Mouse (Mus musculus) brown adipose tissue, adult 24 weeks (tissue): ENCODE measurements around the gene Pea15a. TPM values are rescaled to one million over a fixed set of nuclear protein-coding genes. Genes with fewer than 3 reads are reported as not detected.

Experiments
- H3K27ac ChIP-seq: fragments of 200-500 bp; replicated peaks from 2 replicates; pipeline ENCODE4 v1.5.1; 2012; ENCODE audit warnings: low read depth, mild to moderate bottlenecking, low read length
- H3K4me1 ChIP-seq: fragments of 200-500 bp; 2 replicates; pipeline ENCODE4 v1.6.1; 2012; ENCODE audit warnings: low read length, mixed read lengths; ENCODE audit not compliant: control insufficient read depth, insufficient read depth, insufficient read length
- H3K4me3 ChIP-seq: fragments of 200-500 bp; 2 replicates; pipeline ENCODE4 v1.5.1; 2012; ENCODE audit warnings: low read depth, mild to moderate bottlenecking, low read length, moderate library complexity; ENCODE audit not compliant: insufficient read depth
- polyA plus RNA-seq: library from polyadenylated mRNA; stranded (reverse); fragments of >200 nt; gene quantifications from 2 replicates; pipeline ENCODE4 v1.2.4, GENCODE M21; 2012; ENCODE audit not compliant: missing spikeins, insufficient read depth, insufficient read length

The Pea15a gene
- polyA plus RNA-seq, 1 experiment = 43.8 TPM

DNA sequence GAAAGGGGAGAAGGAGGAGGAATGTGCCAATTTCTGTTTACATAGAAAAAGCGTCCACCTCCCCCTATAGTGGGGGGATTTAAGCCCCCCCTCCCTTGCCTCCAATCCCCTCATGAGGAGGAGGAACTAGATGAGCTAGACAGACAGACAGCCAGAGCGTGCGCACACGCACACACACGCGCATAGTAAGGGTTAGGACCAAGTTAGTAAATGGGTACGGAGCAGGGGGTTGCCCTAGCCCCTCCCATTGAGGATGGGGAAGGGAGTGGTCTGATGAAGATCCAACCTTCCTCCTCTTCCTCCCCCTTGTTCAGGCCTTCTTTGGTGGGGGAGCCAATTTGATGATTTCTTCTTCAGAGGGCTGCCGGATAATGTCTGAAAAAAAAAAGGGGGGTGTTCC lies 8.3 kb downstream of the Pea15a start:
- Histone ChIP-seq H3K27ac (no peak overlapping the region), H3K4me3 (no peak overlapping the region), H3K4me1 (peaks cover 8% of the 10 kb centered on the region)

DNA sequence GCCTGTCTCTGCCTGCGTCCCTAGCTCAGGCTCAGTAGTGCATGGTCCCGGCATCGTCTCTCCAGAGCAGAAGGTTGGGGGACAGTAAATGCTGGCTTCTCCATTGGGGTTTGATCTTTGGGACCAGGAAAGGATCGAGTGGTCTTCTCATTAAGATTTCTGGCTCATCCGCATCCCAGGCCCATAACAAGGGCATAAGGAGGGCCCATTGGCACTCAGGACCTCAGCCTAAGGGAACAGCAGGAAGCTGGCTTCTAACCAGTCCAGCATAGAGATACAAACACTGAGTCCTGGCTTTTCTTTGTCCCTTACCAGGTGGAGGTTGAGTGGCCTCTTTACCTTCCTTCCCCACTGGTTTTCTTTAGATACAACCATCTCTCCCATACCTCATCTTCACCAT lies 8.8 kb downstream of the Pea15a start:
- Histone ChIP-seq H3K27ac (no peak overlapping the region), H3K4me1 (peaks cover 5% of the 10 kb centered on the region), H3K4me3 (no peak overlapping the region)

DNA sequence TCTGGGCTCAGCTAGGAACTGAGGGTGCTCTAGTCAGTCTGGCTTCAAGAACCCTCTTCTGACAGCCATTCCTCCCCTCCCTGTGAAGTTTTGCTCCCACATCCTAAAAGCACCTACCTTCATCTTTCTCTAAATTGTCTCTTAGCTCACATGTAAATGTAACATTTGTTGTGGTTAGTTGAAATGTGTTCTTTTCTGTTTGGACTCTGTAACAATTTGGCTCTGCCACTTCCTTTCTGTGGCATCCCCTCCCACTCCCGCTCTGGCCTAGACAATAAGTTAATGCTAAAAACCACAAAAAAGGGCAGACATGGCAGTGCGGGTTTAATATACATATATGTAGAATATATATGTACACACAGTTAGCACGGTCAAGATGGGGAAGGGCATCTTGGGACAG lies 9.5 kb downstream of the Pea15a start:
- peaks cover under 1% of the 10 kb centered on the region; the same call in 1 of the 2 replicates for H3K4me1 ChIP-seq
- H3K27ac ChIP-seq = no peak overlapping the region
- H3K4me3 ChIP-seq = no peak overlapping the region

DNA sequence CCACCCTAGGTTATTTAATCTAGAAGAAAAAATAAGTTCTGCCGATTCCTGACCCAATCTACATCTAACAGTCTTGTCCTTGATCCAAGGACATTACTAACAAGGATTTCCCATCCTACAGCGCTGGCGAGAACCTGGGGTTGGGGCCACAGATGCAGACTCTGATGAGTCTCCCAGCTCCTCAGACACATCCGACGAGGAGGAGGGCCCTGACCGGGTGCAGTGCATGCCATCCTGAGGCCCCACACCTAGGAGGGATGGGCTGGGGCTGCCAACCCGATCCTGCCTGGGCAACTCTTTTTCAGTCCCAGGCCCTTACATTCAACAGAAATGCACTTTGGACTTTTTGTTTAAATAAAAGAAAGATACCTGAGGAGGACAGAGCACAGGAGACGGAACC lies 12.2 kb downstream of the Pea15a start:
- Histone ChIP-seq H3K27ac (no peak overlapping the region), H3K4me1 (no peaks in the 10 kb centered on the region), H3K4me3 (no peak overlapping the region)

DNA sequence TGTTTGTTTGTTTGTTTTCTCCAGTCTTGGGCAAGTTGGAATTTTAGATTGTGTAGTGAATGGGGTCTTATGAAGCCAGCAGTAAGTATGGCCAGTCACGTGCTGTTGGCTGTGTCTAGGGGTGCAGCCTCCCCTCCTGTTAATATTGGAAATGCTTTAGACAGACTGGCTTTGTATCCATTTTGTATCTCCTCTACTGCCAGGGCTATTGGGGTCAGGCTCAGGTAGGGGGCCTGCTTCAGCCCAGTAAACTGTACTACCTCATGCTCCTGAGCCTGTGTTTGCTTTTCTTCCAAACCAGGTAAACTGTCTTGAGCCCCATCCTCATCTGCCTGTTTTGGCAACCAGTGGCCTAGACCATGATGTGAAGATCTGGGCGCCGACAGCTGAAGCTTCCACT lies 14.4 kb downstream of the Pea15a start:
- H3K4me1 ChIP-seq = no peaks in the 10 kb centered on the region
- no peak overlapping the region for H3K4me3 ChIP-seq
- H3K27ac ChIP-seq = no peak overlapping the region

DNA sequence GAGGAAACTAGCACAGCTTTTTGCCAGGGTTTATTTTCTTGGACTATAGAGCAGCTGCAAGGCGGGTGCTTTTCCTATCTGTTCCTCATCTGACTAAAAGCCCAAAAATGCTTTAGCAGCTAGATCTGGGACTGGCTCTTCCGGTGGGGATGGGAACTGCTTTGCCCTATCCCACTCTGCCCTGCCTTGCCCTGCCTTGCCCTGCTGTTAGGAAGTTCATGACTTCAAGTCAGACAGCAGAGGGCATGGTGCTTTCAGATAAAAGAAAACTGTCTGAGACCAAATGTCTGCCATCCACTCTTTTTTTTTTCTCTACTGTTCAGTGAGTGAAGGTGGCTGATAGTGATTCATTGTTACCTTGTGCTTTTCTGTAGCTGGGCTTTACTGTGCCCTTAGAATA lies 15.0 kb downstream of the Pea15a start:
- H3K27ac ChIP-seq = no peak overlapping the region
- no peak overlapping the region for H3K4me3 ChIP-seq

DNA sequence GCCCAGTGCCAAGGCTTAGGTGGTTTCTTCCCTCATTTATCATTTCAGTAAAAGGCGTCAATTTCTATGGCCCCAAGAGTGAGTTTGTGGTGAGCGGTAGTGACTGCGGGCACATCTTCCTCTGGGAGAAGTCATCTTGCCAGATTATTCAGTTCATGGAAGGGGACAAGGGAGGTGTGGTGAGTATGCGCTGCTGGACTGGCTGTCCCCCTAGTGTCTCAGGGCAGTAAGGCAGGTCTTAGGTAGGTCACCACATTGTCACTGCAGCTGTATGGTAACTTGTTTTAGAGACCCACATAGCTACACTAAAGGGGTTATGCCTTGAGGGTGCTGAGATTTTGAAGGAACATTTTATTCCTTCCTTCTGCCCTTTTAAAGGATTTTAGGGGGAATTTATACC lies 17.7 kb downstream of the Pea15a start:
- H3K4me3 ChIP-seq = no peak overlapping the region
- H3K27ac ChIP-seq = no peak overlapping the region

More for the DNA sequence above, 15.0 kb downstream of the Pea15a start:
- H3K4me1 ChIP-seq = no peaks in the 10 kb centered on the region

DNA sequence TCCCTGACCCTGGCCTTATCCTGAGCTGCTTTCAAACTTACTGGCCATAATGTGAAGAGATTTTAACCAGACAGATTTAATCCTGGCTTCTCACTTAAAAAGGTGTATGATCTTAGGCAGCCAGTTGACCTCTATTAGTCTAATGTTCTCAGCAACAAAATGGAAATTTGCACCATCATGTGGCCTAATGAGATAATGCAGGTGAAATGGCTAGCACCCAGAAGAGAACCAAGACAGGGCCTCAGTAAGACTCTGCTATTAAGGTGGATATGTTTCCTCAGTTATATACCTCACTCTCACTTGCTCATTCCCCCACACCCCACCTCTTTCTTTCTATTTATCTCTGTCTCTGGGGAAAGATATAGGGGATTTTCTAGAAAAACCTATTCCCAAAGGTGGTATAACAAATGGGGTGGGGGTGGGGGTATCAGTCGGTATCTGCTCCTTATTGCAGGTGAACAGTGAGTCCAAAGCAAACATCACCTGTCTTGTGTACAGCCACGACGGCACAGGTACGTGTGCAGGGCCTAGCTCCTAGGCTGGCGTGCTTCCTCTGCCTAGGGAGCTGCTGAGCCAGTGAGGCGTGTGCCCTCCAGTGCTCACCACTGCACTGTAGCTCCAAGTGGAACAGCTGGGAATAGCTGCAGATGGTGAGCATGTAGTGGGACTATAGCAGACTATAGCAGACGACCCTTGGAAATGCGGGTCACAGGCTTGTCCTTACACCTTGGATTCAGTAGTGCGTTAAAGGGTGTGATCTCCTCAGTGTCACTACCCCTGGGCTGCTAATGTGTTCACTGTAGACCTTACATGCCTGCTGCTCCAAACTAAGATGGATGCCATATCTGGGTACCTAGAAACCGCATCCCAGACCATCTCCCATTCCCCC lies 20.0 kb downstream of the Pea15a start:
- Histone ChIP-seq H3K27ac (no peak overlapping the region), H3K4me3 (no peak overlapping the region), H3K4me1 (no peaks in the 10 kb centered on the region)

More for the DNA sequence above, 17.7 kb downstream of the Pea15a start:
- no peaks in the 10 kb centered on the region for H3K4me1 ChIP-seq

DNA sequence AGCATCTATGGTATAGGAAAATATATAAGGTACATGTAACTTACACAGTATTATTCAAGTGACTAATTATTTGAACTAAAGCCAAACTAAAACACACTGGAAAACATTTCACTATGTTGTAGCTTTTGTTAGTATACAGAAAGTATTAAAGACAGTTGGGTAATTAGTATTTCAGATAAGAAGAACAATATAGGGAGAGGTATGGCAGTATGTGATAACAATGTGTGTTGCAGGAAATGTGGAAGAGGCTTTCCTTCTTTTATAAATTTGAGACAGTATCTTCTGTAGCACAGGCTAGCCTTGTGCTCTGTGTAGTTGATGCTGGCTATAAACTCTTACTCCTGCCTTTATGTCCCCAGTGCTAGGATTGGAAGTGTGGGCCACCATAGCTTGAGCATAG lies 22.7 kb downstream of the Pea15a start:
- H3K27ac ChIP-seq = no peak overlapping the region
- no peak overlapping the region for H3K4me3 ChIP-seq
- H3K4me1 ChIP-seq = no peaks in the 10 kb centered on the region

DNA sequence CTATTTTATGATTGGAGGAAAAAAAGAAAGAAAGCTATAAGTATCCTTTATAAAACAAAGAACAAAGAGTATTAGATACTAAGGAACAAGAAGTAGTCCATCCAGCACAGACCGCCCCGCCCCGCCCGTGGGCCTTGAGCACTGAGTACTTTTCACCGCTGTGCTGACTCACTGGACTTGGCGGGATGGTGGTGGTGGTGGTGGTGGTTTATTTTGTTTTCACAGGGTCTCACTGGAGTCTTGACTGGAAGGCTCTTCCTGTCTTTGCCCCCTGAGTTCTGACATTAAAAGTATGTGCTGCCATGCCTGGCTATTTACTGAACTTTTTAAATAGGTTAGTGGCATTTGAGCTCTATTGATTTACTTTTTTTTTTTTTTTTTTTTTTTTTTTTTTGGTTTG lies 23.5 kb downstream of the Pea15a start:
- Histone ChIP-seq H3K4me3 (no peak overlapping the region), H3K27ac (no peak overlapping the region), H3K4me1 (no peaks in the 10 kb centered on the region)

DNA sequence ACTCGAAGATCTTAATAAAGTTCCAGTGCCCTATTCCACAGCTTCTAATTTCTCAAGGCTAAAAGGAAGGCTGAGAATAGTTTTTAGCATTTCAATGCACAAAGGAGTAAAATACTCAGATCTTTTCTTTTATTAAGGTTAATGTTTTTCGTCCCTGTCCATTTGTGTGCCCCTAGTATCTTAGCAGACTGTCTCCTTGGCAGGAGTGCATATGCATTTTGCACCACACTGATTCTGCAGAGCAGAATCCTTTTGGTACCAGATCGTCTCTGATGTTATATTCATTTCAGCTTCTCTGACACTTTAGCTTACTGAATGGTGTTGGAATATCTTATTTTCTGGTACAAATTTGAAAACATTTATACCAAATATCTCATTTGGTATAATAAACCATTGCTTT lies 24.8 kb downstream of the Pea15a start:
- no peak overlapping the region for H3K27ac ChIP-seq
- no peak overlapping the region for H3K4me3 ChIP-seq
- no peaks in the 10 kb centered on the region for H3K4me1 ChIP-seq

DNA sequence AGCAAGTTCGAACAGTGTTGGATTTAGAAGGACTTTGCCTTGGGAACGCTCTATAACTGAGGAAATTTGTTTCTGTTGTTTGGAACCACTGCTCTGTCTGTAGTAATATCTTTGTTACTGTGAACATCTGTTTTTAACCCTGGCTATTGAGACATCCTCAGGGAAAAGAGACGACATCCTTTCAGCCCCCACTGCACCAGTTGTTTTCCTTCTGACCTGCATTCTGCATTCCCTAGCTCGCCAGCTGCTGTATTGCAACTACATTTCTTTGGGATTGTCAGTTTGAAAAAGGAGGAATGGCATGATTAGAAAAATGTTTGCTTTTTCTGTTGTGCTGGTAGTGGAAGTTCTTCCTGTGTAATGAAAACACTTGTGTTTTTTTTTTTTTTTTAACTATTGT lies 25.7 kb downstream of the Pea15a start:
- H3K4me3 ChIP-seq = no peak overlapping the region
- H3K4me1 ChIP-seq = no peaks in the 10 kb centered on the region
- no peak overlapping the region for H3K27ac ChIP-seq

DNA sequence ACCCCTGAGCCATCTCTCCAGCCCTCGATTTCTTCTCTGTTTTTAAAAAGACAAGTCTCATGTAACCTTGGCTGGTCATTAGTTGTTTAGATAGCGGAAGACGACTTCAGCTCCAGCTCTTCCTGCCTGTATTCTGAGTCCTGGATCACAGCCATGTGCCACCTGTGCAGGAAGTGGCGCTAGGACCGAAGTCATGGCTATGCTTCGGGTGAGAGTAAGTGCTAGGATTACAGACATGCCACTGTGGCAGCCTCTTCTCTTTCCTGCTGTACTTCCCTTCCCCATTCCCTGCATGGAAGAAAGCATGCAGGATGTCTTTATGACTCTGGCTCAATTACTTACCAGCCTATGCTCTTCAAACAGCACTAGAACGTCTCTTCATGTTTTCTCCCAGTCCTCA lies 27.5 kb downstream of the Pea15a start:
- no peak overlapping the region for H3K4me3 ChIP-seq
- no peaks in the 10 kb centered on the region for H3K4me1 ChIP-seq
- no peak overlapping the region for H3K27ac ChIP-seq

DNA sequence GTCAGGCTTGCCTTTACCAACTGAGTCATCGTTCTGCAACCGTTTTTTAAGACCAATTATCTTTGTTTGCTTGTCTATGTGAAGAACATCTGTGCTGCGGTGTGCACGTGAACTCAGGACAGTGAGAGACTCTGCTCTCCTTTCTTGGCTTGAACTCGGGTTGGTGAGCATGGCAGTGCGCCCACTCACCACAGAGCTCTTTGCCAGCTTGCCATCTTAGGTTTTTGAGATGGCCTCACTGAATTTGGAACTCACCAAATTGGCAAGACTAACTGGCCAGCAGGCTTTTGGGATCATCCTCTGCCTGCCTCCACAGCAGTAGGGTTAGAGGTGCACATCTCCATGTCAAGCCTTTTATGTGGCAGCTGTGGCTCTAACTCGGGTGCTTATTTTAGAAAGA lies 28.8 kb downstream of the Pea15a start:
- Histone ChIP-seq H3K27ac (no peak overlapping the region), H3K4me1 (no peaks in the 10 kb centered on the region), H3K4me3 (no peak overlapping the region)

DNA sequence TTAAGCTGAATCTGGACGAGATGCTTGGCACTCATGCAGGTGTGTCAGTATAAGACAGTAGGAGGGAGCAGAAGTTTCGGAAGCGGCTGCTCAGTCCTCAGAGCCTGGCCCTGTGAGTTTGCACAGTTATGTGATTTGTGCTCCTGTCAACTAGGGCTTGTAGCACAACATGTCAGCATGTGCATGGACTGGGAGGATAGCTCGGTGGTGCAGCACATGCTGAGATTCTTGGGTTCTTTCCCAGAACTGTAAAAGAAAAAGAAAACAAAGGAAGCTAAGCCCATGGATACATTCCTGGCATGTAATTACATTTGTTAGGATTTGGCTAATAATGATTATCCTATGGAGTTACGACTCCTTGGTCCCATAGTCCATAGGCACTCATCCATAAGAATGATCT lies 33.4 kb downstream of the Pea15a start:
- no peaks in the 10 kb centered on the region for H3K4me1 ChIP-seq
- no peak overlapping the region for H3K27ac ChIP-seq
- H3K4me3 ChIP-seq = no peak overlapping the region

DNA sequence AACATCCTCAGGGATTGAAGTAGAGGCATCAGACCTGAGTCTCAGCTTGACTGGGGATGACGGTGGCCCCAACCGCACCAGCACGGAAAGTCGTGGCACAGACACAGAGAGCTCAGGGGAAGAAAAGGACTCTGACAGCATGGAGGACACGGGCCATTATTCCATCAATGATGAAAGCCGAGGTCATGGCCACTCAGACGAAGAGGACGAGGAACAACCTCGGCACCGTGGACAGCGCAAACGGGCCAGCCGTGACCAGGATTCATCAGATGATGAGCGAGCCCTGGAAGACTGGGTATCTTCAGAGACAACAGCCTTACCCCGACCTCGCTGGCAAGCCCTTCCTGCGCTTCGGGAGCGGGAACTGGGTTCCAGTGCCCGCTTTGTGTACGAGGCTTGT lies 34.2 kb downstream of the Pea15a start:
- H3K27ac ChIP-seq = no peak overlapping the region
- no peak overlapping the region for H3K4me3 ChIP-seq
- no peaks in the 10 kb centered on the region for H3K4me1 ChIP-seq
